20 mouse cellular contexts compared by ENCODE assay signal in the genomic region with DNA sequence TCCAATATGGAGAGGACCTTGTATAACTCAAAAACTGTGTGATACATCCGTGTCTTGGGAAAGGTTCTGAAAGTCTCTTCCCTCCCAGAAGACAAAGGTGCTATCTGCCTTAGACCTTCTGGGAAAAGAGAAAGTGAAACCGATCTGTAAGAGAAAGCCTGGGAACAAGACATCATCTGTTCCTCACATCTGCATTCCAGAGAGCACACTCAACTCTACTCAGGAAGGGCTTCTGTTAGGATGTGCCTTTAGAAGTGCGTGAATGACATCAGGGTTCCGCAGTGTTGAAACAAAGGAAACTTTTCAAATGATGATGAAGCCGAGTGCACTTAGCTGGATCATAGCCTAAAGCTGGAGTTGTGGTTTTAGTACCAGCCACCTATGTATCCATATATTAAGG. TPM values are rescaled to one million over a fixed set of nuclear protein-coding genes. Genes with fewer than 3 reads are reported as not detected.
DNase-seq lines count a peak whose midpoint lies in the region; ATAC-seq and TF ChIP-seq lines count a peak whose summit lies in the region.
"Had no signal": no experiment of that assay in that cellular context is flagged by ENCODE, and none has a peak within 500 bp of the region (broad histone marks: within the 10 kb centered on the region; RNA-seq: fewer than 3 reads in every experiment).

No protein-coding gene starts in this region.

- H3K36me3 ChIP-seq in intestine, embryonic 14.5 days (ENCODE audit: control insufficient read depth, insufficient read depth, low read length) = peaks cover 22% of the 10 kb centered on the region
- peaks cover 9% of the 10 kb centered on the region; the same call in 1 of the 2 replicates for H3K36me3 ChIP-seq in intestine, postnatal 0 days (ENCODE audit: control insufficient read depth, insufficient read depth)
- 0 out of 2 replicates have a peak, but pooled peaks cover 8% of the 10 kb centered on the region for H3K36me3 ChIP-seq in midbrain, embryonic 11.5 days (ENCODE audit: control insufficient read depth, insufficient read depth, low read length)
- H3K36me3 ChIP-seq in midbrain, embryonic 14.5 days (ENCODE audit: control insufficient read depth, insufficient read depth, low read length) = peaks cover 66% of the 10 kb centered on the region
- peaks cover 43% of the 10 kb centered on the region for H3K36me3 ChIP-seq in forebrain, postnatal 0 days (ENCODE audit: insufficient read depth)
- H3K36me3 ChIP-seq: liver, embryonic 15.5 days had no signal

- no peak overlapping the region for H3K4me2 ChIP-seq in intestine, embryonic 14.5 days (ENCODE audit: low read length)
- no peak overlapping the region for H3K4me2 ChIP-seq in intestine, postnatal 0 days (replicated peaks; ENCODE audit: low read depth)
- no peak overlapping the region for H3K4me2 ChIP-seq in midbrain, embryonic 11.5 days
- H3K4me2 ChIP-seq in midbrain, embryonic 14.5 days (ENCODE audit: low read length) = no peak overlapping the region
- H3K4me2 ChIP-seq in forebrain, postnatal 0 days (ENCODE audit: low read depth) = no peak overlapping the region
- H3K4me2 ChIP-seq: embryonic facial prominence, embryonic 13.5 days; forebrain, embryonic 12.5 days; heart, embryonic 13.5 days; hindbrain, embryonic 14.5 days; liver, embryonic 15.5 days had no signal

- H3K27ac ChIP-seq in gastrocnemius, adult 2 months = peak overlapping the region; percentile 76
- H3K27ac ChIP-seq in intestine, embryonic 14.5 days (ENCODE audit: low read depth) = no peak overlapping the region
- no peak overlapping the region for H3K27ac ChIP-seq in intestine, postnatal 0 days (ENCODE audit: low read depth, low read length)
- H3K27ac ChIP-seq in midbrain, embryonic 11.5 days (ENCODE audit: low read depth, low read length) = no peak overlapping the region
- no peak overlapping the region for H3K27ac ChIP-seq in midbrain, embryonic 14.5 days (replicated peaks; ENCODE audit: low read depth, low read length)
- no peak overlapping the region for H3K27ac ChIP-seq in forebrain, postnatal 0 days (ENCODE audit: low read depth, low read length)
- H3K27ac ChIP-seq: embryonic facial prominence, embryonic 13.5 days; forebrain, embryonic 12.5 days; heart, embryonic 13.5 days; hindbrain, embryonic 14.5 days; limb, embryonic 10.5 days; liver, embryonic 15.5 days; macrophage had no signal

- no peak for DNase-seq in gastrocnemius, adult 2 months
- no peak for DNase-seq in gastrocnemius, postnatal 36 days
- peak; percentile 16 for DNase-seq in intestine, embryonic 14.5 days (ENCODE audit: low spot score)
- peak; percentile 37 for DNase-seq in midbrain, embryonic 11.5 days (ENCODE audit: low spot score, missing footprints)
- no peak for DNase-seq in midbrain, embryonic 14.5 days
- DNase-seq in forebrain, postnatal 0 days = no peak
- DNase-seq: embryo, embryonic 11 days; kidney, postnatal 4 days; liver; thymus, postnatal 14 days had no signal

- TF ChIP-seq CTCF in gastrocnemius, adult 2 months (IDR thresholded peaks at IDR 0.05) = no peak
- no peak for TF ChIP-seq CTCF in intestine, postnatal 0 days (IDR thresholded peaks at IDR 0.05; ENCODE audit: low read depth)
- TF ChIP-seq CTCF in forebrain, postnatal 0 days (IDR thresholded peaks at IDR 0.05; ENCODE audit: low read depth) = no peak

- no peaks in the 10 kb centered on the region for H3K9me3 ChIP-seq in intestine, embryonic 14.5 days (ENCODE audit: control insufficient read depth, low read length)
- no peaks in the 10 kb centered on the region for H3K9me3 ChIP-seq in intestine, postnatal 0 days (ENCODE audit: control insufficient read depth)
- no peaks in the 10 kb centered on the region for H3K9me3 ChIP-seq in midbrain, embryonic 11.5 days (ENCODE audit: control insufficient read depth, low read length)
- no peaks in the 10 kb centered on the region for H3K9me3 ChIP-seq in midbrain, embryonic 14.5 days (ENCODE audit: control insufficient read depth, low read length)
- no peaks in the 10 kb centered on the region for H3K9me3 ChIP-seq in forebrain, postnatal 0 days (ENCODE audit: low read length)
- H3K9me3 ChIP-seq: embryonic facial prominence, embryonic 13.5 days; forebrain, embryonic 12.5 days; heart, embryonic 13.5 days; limb, embryonic 10.5 days; liver, embryonic 15.5 days had no signal

- no peak overlapping the region for H3K9ac ChIP-seq in intestine, embryonic 14.5 days (ENCODE audit: low read length)
- no peak overlapping the region for H3K9ac ChIP-seq in intestine, postnatal 0 days (ENCODE audit: low read depth, low read length)
- H3K9ac ChIP-seq in midbrain, embryonic 11.5 days (ENCODE audit: low read length) = no peak overlapping the region
- no peak overlapping the region for H3K9ac ChIP-seq in midbrain, embryonic 14.5 days (replicated peaks; ENCODE audit: low read length)
- no peak overlapping the region for H3K9ac ChIP-seq in forebrain, postnatal 0 days
- H3K9ac ChIP-seq: embryonic facial prominence, embryonic 13.5 days; forebrain, embryonic 12.5 days; heart, embryonic 13.5 days; hindbrain, embryonic 14.5 days; liver, embryonic 15.5 days had no signal

- WGBS in intestine, embryonic 14.5 days = 91% methylated on average over 5 of the region's 5 CpGs
- 86% methylated on average over 5 of the region's 5 CpGs for WGBS in intestine, postnatal 0 days
- WGBS in midbrain, embryonic 11.5 days = 91% methylated on average over 5 of the region's 5 CpGs
- WGBS in midbrain, embryonic 14.5 days = 88% methylated on average over 5 of the region's 5 CpGs
- WGBS in forebrain, postnatal 0 days = 81% methylated on average over 5 of the region's 5 CpGs

- no peaks in the 10 kb centered on the region for H3K4me1 ChIP-seq in intestine, embryonic 14.5 days (replicated peaks; ENCODE audit: control insufficient read depth, insufficient read depth, low read length)
- H3K4me1 ChIP-seq in intestine, postnatal 0 days (replicated peaks; ENCODE audit: control insufficient read depth, insufficient read depth, low read length) = no peaks in the 10 kb centered on the region
- no peaks in the 10 kb centered on the region for H3K4me1 ChIP-seq in midbrain, embryonic 11.5 days (ENCODE audit: control insufficient read depth, insufficient read depth, low read length)
- no peaks in the 10 kb centered on the region for H3K4me1 ChIP-seq in midbrain, embryonic 14.5 days (ENCODE audit: control insufficient read depth, insufficient read depth, low read length)
- no peaks in the 10 kb centered on the region for H3K4me1 ChIP-seq in forebrain, postnatal 0 days (ENCODE audit: insufficient read depth)
- H3K4me1 ChIP-seq: embryonic facial prominence, embryonic 13.5 days; heart, embryonic 13.5 days; limb, embryonic 10.5 days; liver, embryonic 15.5 days had no signal

- no peaks in the 10 kb centered on the region for H3K27me3 ChIP-seq in intestine, embryonic 14.5 days (replicated peaks; ENCODE audit: control insufficient read depth, insufficient read depth, low read length)
- H3K27me3 ChIP-seq in intestine, postnatal 0 days (replicated peaks; ENCODE audit: control insufficient read depth, insufficient read depth, low read length) = no peaks in the 10 kb centered on the region
- no peaks in the 10 kb centered on the region for H3K27me3 ChIP-seq in midbrain, embryonic 11.5 days (ENCODE audit: control insufficient read depth, insufficient read depth, low read length)
- H3K27me3 ChIP-seq in midbrain, embryonic 14.5 days (ENCODE audit: control insufficient read depth, insufficient read depth, low read length) = no peaks in the 10 kb centered on the region
- no peaks in the 10 kb centered on the region for H3K27me3 ChIP-seq in forebrain, postnatal 0 days (ENCODE audit: insufficient read depth, low read length)
- H3K27me3 ChIP-seq: embryonic facial prominence, embryonic 13.5 days; forebrain, embryonic 12.5 days; heart, embryonic 13.5 days; liver, embryonic 15.5 days had no signal

- peak overlapping the region; percentile 28 for H3K4me3 ChIP-seq in gastrocnemius, adult 2 months
- no peak overlapping the region for H3K4me3 ChIP-seq in intestine, embryonic 14.5 days (ENCODE audit: low read depth, low read length)
- H3K4me3 ChIP-seq in intestine, postnatal 0 days (ENCODE audit: low read depth, low read length) = no peak overlapping the region
- H3K4me3 ChIP-seq in midbrain, embryonic 11.5 days (ENCODE audit: low read depth, low read length) = no peak overlapping the region
- H3K4me3 ChIP-seq in midbrain, embryonic 14.5 days (replicated peaks; ENCODE audit: low read depth, low read length) = no peak overlapping the region
- no peak overlapping the region for H3K4me3 ChIP-seq in forebrain, postnatal 0 days (ENCODE audit: low read depth, low read length)
- H3K4me3 ChIP-seq: embryonic facial prominence, embryonic 13.5 days; erythroblast, embryonic 14.5 days; forebrain, embryonic 12.5 days; heart, embryonic 13.5 days; limb, embryonic 10.5 days; liver, embryonic 15.5 days had no signal

- no peak for ATAC-seq in intestine, embryonic 14.5 days (replicated peaks; ENCODE audit: low FRiP score, low TSS enrichment, low read depth)
- ATAC-seq in intestine, postnatal 0 days = no peak
- ATAC-seq in midbrain, embryonic 11.5 days (ENCODE audit: low FRiP score) = no peak
- ATAC-seq in midbrain, embryonic 14.5 days (ENCODE audit: low FRiP score, low TSS enrichment) = no peak
- no peak for ATAC-seq in forebrain, postnatal 0 days
- ATAC-seq: inflammation-experienced regulatory T-cells, adult 6 months had no signal

- intact Hi-C loops in gastrocnemius, adult 2 months (cut with DNase I) = no loop called here
- intact Hi-C loops in gastrocnemius, postnatal 36 days (cut with DNase I) = no loop called here

RNA-seq across cellular contexts. Expression of gene Lrrc49, which starts 23.1 kb away (rescaled TPM):
- 1 to 10 TPM; 2.5 to 3.2 TPM for total RNA-seq in gastrocnemius, adult 2 months (2021)
- total RNA-seq in gastrocnemius, postnatal 36 days (2021) = 1 to 10 TPM; 2.1 to 2.6 TPM
- 18.7 and 21.2 TPM in 2 replicates for polyA plus RNA-seq in intestine, embryonic 14.5 days (2014; fragmentation: Nextera tagmentation; extraction: Ambion mirVana)
- 8.1 and 10.1 TPM in 2 replicates for polyA plus RNA-seq in intestine, postnatal 0 days (2015; fragmentation: Nextera tagmentation; extraction: Ambion mirVana)
- polyA plus RNA-seq in midbrain, embryonic 11.5 days (2014; fragmentation: Nextera tagmentation; extraction: Ambion mirVana) = 51.6 and 56.0 TPM in 2 replicates
- polyA plus RNA-seq in midbrain, embryonic 14.5 days (2014; fragmentation: Nextera tagmentation; extraction: Ambion mirVana) = 74.3 and 90.8 TPM in 2 replicates
- total RNA-seq in forebrain, postnatal 0 days (2014; rRNA removed) = 85.5 and 85.6 TPM in 2 replicates
- polyA plus RNA-seq in forebrain, postnatal 0 days (2015; fragmentation: Nextera tagmentation; extraction: Ambion mirVana) = 64.3 and 69.6 TPM in 2 replicates

RNA-seq across cellular contexts. Expression of gene Larp6, which starts 47.9 kb away (rescaled TPM):
- total RNA-seq in gastrocnemius, adult 2 months (2021) = 1 to 10 TPM; 1.1 to 2.2 TPM
- 1 to 10 TPM; 1.1 to 1.3 TPM for total RNA-seq in gastrocnemius, postnatal 36 days (2021)
- 2.2 and 2.7 TPM in 2 replicates for polyA plus RNA-seq in intestine, embryonic 14.5 days (2014; fragmentation: Nextera tagmentation; extraction: Ambion mirVana)
- 1.1 and 1.2 TPM in 2 replicates for polyA plus RNA-seq in intestine, postnatal 0 days (2015; fragmentation: Nextera tagmentation; extraction: Ambion mirVana)
- 2.5 and 2.9 TPM in 2 replicates for polyA plus RNA-seq in midbrain, embryonic 11.5 days (2014; fragmentation: Nextera tagmentation; extraction: Ambion mirVana)
- 13.7 and 15.6 TPM in 2 replicates for polyA plus RNA-seq in midbrain, embryonic 14.5 days (2014; fragmentation: Nextera tagmentation; extraction: Ambion mirVana)
- total RNA-seq in forebrain, postnatal 0 days (2014; rRNA removed) = 31.2 and 34.4 TPM in 2 replicates
- polyA plus RNA-seq in forebrain, postnatal 0 days (2015; fragmentation: Nextera tagmentation; extraction: Ambion mirVana) = 22.0 and 23.8 TPM in 2 replicates
- polyA plus RNA-seq: erythroblast, embryonic 14.5 days; inflammation-experienced regulatory T-cells, adult 6 months had no signal

Comparison
In these comparisons a context has a peak if more than half of its experiments do, and no peak if none do; other contexts are left out.
1. DNase-seq: peak in intestine, embryonic 14.5 days (single experiment) and midbrain, embryonic 11.5 days (single experiment); none in gastrocnemius, adult 2 months (single experiment), gastrocnemius, postnatal 36 days (0 of 2), midbrain, embryonic 14.5 days (single experiment) and forebrain, postnatal 0 days (single experiment).